Mouse (Mus musculus): ENCODE data around the gene Unkl.

Gene Unkl

DNA sequence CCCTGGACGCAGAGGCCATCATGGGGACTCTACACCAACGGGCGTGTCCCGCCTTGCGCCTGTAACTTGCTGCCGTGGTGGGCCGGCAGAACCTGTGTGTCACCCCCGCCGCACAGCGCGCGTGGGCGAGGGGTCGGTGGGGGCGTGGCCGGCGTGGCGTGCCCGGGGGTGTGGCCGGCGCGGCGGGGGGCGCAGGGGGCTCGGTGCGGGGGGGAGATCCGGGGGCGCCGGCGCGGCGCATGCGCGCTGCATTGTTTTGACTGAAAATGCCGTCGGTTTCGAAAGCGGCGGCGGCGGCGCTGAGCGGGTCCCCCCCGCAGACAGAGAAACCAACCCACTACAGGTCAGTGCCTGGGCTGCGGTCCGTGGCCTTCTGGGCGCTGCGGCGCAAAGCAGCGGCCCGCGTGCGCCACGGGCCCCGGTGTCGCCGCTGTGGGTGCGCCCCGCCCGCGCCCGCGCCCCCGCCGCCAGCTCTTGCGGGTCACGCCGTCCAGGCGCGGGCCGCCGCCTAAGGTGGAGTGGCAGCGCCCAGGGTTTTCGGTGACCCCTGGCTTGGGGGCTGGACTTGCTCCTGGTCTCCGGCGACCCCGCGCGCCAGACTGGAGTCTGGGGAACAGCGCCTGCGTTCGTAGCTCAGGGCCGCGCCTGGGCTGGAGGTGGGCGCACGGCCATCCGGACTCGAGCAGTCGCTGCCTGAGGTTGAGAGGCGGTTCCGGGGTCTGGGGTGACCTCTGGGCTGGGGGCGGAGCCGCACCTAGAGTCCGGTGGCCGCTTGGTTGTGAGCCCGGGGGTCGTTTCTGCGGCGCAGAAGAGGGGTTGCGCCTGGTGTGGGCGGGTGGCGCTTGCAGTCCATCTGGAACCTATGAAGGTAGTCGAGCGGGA is at the start of gene Unkl:
Gene Unkl, plus strand, starts transcription at position 248 of the 882 bp plus-strand sequence.
- DNase-seq: peak; percentile 67

DNA sequence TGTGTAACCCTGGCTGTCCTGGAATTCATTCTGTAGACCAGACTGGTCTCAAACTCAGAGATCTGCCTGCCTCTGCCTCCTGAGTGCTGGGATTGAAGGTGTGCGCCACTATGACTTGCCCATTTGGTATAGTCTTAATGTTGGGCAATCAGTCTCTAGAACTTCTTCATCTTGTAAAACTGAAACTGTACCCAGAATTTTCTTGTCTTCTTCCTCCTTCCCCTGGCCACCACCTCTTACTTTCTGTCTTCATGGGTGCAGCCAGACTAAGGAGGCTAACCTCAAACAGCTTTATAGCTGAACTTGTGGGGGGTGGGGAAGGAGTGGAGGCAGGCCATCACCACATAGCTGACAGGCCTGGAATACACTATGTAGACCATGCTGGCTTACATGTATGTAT is 49.4 kb upstream of the Unkl start:
- no peak for DNase-seq

DNA sequence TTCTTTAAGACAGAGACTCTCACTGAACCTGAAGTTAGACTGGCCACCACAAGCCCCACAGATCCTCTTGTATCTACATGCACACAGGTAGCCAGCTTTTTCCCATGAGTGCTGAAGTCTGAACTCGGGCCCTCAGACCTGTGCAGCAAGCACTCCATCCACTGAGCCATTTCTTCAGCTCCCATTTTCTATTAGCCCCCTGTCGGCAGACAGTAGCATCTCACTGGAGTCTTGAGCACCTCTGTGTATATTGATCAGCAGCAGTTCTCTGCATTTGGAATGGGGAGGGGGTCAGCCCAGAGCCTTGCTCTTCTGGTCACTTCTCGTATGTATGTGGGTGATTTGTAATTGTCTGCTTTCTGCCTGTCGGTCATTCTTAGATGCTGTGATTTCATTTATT is 48.2 kb upstream of the Unkl start:
- DNase-seq: no peak

DNA sequence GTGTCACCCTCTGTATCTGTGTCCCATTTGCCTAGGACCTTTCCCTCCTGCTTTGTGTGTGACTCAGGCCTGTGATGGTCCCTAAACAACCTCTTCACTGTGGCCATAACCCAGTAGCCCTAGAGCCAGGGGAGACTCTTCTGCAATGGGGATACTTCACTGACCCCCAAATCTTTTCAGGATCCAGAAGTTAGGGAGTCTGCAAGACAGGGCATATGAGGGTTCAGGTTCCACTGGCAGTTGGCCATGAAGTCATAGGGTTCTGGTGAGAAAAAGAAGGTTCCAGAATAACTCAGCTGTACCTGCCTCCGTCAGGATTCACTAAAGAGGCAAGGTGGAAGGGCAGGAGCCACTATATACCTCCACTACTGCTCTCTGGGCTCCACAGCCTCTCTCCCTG is 26.0 kb upstream of the Unkl start, which contains the start of gene Ccdc154:
Gene Ccdc154, plus strand, starts transcription at position 301 of the 400 bp plus-strand sequence.
- DNase-seq: no peak

DNA sequence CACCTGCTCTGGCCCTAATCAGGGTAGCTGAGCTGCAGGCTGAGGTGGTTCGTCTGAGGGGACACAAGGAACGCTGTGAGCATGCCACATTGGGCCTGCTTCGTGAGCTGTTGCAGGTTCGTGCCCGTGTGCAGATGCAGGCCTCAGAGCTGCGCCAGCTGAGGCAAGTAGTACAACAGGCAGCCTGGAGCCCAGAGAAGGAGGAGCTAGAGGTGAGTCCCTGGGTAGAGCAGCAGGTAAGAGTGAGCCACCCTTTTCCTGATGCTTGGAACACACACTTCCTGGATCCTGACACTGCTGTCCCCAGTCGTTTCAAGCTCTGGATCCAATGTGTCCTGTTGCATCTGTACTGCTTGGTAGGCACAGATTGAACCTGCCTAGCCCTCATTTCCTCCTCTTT is 24.8 kb upstream of the Unkl start:
- no peak for DNase-seq

DNA sequence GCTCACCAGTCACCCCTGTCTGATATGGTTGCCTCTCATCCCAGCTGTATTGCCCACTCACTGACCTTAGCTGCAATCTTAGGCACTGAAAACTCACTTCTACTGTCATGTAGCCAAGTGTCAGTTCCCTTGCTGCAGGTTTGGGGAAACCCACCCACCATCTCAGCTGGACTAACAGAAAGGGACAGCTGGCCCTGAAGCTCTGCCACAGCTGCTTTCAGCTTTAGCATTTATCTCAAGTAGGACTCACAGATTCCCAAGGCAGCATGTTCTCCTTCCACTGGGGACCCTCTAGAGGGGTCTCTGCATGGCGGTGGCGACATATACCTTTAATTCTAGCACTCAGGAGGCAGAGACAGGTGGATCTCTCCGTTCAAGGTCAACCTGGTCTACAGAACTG is 23.4 kb upstream of the Unkl start:
- no peak for DNase-seq

DNA sequence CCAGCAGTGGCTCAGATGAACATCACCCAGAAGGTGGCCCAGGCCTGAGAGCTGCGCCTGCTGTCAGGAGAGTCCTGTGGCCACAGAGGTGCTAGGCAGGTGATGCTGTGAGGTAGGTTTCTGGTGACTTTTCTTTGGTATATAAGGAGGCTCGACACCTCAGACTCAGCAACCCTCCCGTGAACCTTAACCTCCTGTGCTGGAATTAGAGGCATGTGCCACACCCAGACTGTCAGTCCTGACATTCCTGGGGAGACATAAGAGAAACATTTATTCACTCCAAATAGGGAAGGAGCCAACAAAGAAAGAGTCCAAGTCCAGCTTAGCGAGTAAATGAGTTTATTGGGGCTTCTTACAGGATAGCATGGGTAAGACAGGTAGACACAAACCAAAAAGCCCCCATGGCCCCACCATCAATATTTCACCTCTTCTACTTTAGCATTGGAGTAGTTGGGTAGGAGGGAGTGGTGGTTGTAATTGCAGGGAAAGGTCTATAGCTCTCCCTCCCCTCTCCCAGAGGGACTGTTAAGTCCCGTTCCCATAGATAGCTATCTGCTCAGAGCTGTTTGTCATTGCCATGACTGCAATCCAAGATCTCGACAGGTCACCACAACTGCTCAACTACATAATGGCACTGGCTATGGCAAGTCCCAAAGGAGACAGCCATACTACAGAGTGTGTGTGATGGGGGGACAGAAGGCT is 22.1 kb upstream of the Unkl start:
- DNase-seq: no peak

DNA sequence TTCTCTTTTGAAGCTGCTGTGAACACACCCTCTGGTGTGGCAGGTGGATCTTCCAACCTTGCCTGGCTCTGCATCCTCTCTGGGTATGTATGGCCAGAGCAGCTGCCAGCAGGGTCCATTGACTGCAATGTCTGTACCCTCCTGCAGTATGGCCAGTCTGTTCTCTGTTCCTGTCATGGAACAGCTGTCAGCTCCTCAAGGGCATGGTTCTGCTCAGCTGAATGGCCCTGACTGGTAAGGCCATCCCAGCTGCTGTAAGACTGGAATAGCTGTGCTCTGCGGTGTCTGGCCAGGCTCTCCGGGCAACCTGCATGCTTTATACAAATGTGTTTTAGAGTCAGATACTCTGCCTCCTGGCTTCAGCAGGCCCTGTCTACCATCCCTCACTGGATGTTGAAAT is 18.5 kb upstream of the Unkl start:
- DNase-seq: no peak

DNA sequence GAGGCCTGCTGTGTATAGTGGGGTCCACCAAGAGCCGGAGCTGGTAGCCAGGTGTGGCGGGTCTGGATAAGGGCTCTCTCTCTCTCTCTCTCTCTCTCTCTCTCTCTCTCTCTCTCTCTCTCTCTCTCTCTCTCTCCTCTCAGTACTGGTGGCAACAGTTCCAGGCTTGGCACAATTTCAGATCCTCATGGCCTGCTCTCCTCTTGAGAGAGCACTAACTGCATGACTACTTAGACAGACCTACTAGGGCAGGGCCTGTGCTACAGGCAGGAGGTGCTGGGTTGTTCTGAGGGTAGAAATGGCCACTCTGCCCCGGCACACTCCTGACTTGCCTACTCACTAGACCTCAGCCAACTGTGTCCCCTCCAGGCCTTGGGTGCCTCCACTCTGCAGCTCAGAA is 15.6 kb upstream of the Unkl start:
- DNase-seq: no peak

DNA sequence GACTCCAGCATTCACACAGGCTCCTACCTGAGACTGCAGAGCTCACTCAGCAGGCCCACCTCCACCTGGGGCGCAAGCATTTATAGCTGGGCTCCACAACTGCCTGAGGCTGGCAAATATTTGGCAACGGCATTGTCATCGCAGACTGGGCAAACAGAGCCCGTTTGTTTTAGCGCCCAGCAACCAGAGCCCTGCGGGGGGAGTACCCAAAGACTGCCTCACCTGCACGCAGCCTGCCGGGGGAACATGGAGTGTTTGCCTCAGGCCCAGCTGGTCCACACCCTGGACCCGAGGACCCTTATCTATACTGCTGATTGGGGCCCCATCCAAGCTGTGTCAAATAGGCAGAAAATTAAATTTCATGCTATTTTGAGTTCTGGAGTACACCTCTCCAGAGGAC is 12.8 kb upstream of the Unkl start, which contains the start of gene Gm38655:
Gene Gm38655, minus strand, starts transcription at position 61 of the 400 bp plus-strand sequence.
- no peak for DNase-seq

DNA sequence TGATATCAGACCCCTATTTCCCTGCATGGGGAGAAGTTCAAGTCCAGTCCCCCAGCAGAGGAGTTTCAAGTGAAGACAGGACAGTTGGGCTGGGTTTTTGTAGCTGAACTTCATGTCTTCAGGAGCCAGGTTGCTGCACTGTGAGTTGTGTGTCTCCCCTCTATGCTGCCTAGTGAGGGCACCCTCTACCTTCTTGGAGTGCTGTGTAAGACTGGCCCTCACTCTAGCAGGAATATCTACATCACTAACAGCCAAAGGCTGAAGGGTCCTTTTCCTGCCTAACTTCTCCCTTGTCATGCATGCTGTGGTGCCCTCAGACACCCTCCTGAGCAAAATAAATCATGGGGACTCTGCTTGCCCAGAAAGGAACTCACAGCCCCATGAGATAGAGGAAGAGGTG is 5.0 kb upstream of the Unkl start:
- no peak for DNase-seq

DNA sequence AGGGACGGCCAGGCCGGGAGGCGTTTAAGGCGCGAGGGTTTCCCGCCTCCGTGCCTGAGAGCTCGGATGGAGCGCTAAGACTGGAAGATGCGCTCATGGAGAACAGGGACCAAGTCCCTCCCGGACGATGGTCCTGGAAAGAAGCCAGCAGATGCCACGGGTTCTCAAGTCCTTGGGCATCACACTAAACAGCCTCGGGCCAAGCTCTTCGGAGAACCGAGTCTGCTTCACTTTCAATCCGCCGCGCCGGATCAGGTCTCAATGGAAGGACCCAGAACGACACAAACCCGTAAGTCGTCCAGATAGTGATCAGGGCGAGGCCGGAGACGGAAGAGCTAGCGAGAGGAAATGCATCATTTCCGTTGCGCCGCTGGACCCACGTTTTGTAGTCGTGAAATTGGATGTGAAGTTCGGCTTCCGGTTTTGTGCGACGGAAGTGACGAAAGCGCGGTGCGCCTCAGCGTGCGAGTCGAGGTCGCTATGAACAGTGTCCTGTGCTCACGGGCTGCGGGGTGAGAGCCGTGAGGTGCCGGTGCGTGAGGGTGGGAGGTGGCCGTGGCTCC is 4.0 kb upstream of the Unkl start, which contains the start of gene BC003965:
Gene BC003965, plus strand, starts transcription at position 426 of the 563 bp plus-strand sequence.
- DNase-seq: peak; percentile 98

DNA sequence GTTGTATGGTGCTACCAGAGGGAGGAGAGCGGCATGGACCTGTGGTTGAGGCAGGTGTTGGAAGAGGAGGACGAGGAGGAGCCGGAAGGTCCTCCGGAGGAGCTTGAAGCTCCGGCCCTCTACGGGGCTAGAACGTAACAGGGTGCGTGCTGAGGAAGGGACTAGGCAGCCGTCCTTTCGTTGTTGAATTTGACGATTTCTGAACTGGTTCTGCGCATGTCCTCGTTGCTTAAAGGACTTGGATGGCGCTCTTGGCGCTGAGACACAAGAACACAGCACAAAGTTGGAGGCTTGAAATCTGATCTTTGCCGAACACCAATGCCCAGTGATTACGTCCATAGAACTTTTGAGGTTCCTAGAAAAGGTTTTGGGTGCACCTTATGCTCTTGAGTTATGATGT is 3.2 kb upstream of the Unkl start:
- no peak for DNase-seq

DNA sequence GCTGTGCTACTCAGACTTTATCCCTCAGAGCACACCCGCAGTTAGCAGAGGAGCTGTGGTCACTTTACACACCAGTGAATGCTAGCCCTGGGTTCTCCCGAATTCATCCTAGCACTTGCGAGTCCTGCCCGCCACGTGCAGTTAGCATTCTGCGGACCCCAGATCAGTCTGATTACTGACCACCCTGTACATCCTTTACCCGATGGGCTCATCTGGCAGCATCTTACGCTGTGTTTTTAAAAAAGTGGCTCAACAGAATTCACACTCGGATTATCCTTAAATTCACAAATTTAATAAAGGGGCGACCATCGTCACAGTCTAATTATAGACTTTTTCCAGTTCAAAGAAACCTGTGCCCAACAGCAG is 430 bp upstream of the Unkl start:
- no peak for DNase-seq

DNA sequence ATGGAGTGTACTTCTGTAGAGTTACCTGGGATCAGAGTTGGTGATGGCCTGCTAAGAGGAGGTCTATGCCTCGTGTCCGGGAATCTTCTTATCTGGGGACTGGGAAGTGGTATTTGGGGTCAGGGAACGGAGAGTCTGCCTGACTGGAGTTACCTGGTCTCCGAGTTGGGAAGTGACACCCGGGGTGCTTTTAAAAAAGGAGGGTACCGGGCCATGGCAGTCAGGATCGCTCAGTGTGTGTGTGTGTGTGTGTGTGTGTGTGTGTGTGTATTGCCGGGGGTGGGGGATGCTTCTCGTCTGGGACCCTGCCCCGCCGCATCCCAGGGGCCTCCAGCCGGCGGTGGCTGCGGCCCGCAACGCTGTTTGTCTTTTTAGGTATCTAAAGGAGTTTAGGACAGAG is 894 bp downstream of the Unkl start:
- DNase-seq: no peak

DNA sequence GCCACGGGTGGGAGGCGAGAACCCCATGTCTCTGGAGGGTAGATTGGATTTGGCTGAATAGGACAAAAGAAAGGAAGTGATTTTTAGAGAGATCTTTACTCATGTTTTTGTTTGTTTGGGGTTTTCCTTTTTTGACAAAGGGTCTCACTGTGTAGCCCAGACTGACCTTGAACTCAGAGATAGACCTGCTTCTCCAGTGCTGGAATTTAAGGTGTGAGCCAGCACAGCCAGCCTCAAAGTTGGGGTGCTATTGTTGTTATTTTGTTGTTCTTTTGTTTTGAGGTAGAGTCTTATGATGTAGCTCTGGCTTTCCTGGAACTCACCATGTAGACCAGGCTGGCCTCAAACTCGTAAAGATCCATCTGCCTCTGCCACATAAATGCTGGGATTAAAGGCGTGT is 14.2 kb downstream of the Unkl start:
- no peak for DNase-seq

DNA sequence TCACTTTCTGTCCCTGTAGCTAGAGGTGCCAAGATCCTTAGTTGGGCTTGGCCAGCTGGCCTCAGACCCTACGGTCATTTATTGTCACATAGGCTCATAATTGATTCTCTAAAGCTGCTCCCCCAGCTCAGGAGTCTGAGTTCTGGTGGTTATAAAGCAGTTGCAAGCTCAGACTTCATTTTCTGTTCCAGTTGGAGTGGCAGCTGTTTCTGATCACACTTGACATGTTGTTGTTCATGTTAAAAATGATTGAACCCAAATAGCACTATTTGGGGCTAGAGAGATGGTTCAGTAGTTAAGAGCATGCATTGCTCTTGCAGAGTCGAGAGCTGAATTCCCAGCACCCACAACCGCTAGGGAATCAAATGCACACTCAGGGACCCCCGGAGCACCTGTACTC is 21.8 kb downstream of the Unkl start:
- no peak for DNase-seq

DNA sequence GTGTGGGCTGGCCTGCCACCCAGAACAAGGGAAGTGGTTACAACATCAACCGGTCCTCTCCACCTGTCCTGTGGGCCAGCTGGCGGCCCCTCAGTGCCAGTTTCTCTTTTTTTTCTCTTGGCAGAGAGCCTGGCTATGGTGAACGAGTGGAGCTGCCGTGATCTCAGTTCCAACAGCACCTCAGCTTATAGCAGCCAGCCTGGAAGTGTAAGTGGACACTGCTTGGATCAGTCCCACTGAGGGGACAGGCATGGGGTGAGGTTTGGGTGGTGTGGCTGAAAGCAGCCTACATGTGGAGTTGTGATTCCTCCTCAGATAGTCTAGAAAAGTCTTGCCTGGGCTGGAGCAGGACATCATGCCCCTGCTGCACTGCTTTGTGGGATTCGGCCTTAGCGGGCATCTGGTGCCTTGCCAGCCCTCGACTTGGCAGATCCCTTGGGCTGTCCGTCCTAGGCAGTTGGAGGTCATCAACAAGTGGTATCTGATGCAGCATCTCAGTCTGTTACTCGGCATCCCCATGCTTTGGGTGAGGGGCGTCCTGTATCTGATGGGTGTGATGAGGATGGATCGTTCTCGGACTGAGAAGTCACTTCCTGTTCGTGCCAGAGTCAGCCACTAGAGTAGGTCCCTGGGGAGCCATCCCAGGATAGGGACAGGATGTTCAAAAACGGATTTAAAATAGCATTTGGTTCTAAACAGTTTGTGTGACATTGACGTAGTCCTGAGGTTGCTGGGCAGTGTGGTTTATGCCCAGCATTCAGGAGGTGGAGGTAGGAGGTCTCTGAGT is 22.7 kb downstream of the Unkl start:
- no peak for DNase-seq

DNA sequence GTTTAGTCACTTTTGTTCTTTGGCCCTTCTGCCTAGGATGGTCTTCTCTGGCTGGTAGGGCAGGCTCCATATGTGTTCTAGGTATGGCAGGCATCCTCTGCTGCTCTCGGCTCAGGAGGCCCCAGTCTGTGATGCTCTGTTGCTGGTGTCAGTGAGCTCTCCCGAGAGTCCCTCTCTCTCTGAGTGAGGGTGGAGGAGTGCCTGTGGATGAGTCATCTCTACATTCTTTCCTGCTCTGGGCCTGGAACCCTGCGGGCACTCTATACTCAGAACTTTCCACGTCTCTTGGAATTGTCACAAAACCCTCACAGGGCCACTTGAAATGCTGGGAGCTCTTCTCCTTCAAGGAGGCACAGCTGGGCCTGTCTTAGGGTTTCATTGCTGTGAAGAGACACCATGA is 23.5 kb downstream of the Unkl start:
- DNase-seq: peak; percentile 42

DNA sequence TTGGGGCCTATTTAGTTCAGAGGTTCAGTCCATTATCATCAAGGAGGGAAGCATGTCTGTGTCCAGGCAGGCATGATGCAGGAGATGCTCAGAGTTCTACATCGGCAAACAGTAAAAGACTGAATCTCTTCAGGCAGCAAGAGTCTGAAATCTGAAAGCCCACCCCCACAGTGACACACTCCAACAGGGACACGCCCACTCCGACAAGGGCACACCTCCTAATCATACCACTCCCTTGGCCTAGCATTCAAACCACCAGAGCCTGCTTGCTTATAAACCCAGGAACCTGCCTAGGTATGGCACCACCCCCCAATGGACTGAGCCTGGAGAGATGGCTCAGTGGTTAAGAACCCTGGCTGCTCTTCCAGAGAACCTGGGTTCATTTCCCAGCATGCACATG is 27.2 kb downstream of the Unkl start:
- no peak for DNase-seq

DNA sequence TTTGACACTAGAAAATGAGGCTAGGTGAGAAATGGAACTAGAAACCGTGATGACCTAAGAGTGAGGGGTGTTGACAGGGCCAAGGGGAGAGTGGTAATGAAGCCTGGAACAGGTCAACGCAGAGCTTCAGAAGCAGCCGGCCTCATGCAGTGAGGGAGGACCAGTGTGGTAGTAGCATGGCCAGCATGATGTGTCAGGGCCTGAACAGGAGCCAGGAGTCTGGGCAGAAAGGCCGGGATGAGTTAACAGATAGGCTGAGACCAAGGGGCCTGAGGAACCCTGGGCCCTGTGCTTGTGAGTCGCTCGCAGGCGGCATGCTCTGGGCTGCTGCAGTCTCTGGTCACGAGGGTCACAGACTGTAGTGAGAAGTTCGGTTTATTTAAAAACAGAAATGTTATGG is 30.8 kb downstream of the Unkl start:
- DNase-seq: no peak

DNA sequence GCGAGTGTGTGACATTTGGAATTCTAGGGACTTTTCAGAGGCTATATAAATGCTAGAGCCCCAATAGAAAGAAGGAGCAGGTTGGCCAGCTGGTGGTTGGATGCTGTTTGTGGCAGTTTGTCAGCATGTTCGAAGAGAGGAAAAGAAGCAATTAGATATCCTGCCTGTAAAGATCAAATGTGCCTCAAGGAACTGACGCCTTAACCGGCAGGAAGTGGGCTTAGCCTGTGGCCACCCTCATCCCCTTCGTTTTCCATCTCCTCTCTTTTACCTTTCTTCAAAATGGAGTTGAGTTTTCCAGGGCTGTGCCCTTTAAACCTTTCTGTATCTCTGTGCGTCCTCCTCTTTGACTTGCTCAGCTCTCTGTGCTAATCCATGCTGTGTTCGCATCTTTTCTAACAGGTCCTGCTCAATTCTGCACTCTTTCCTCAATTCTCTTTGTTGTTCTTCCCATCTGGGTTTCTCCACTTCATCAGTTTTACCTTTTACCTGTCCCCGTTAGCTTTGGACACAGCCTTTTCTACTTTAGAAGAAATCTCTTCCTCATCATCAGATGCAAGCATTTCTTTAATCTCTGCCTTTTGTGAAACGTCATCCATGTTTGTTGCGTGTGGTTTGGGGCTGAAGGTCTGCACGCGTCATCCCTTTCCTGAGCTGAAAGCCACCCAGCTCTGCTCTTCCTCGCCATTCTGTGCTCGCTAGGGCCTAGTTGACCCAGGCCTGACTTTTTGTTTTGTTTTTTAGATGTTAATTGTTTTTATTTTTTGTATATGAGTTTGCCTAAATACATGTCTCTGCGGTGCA is 31.5 kb downstream of the Unkl start:
- no peak for DNase-seq
